Mouse (Mus musculus) MEL (cell line): Measurements from ENCODE around the gene Clca4a. TPM values are rescaled to one million over a fixed set of nuclear protein-coding genes. Genes with fewer than 3 reads are reported as not detected.

Source experiments
- DNase-seq: peaks from one replicate; pipeline ENCODE4 v3.0.0; 2011; ENCODE audit warnings: low read depth, low spot score
- H3K27ac ChIP-seq: 2 replicates; pipeline ENCODE4 v1.5.1; 2012; ENCODE audit warnings: low read depth, mild to moderate bottlenecking, control low read depth, low read length, moderate library complexity; ENCODE audit not compliant: control insufficient read depth
- H3K27me3 ChIP-seq, 2 experiments: fragments of 150-350 bp in 1 of 2; sonication (generic) in 1 of 2; 2 replicates each; pipeline ENCODE4 v1.6.1; 2012; ENCODE audit warnings: low read length in 2 of 2, mild to moderate bottlenecking in 2 of 2, improper control_type of control experiment in 1 of 2, moderate library complexity in 1 of 2; ENCODE audit not compliant: insufficient read depth in 2 of 2, control insufficient read depth in 1 of 2
- H3K36me3 ChIP-seq, 2 experiments: 2 replicates each; pipeline ENCODE4 v1.6.1; 2012 to 2014; ENCODE audit warnings: low read length in 2 of 2, improper control_type of control experiment in 1 of 2, inconsistent platforms in 1 of 2, mild to moderate bottlenecking in 1 of 2; ENCODE audit not compliant: insufficient read depth in 2 of 2, control insufficient read depth in 1 of 2
- H3K4me1 ChIP-seq, 2 experiments: fragments of 150-350 bp in 1 of 2; sonication (generic) in 1 of 2; 2 replicates each; pipeline ENCODE4 v1.6.1; 2012; ENCODE audit warnings: low read length in 2 of 2, improper control_type of control experiment in 1 of 2, mild to moderate bottlenecking in 1 of 2; ENCODE audit not compliant: insufficient read depth in 2 of 2, control insufficient read depth in 1 of 2
- H3K4me3 ChIP-seq, 2 experiments: fragments of 150-350 bp in 1 of 2; sonication (generic) in 1 of 2; 2 replicates each; pipeline ENCODE4 v1.5.1; 2012; ENCODE audit warnings: low read depth in 2 of 2, low read length in 2 of 2, mild to moderate bottlenecking in 2 of 2, moderate library complexity in 2 of 2, control low read depth in 1 of 2, improper control_type of control experiment in 1 of 2; ENCODE audit not compliant: control insufficient read depth in 1 of 2, insufficient read depth in 1 of 2
- H3K79me2 ChIP-seq: 2 replicates; pipeline ENCODE4 v1.6.1; 2012; ENCODE audit warnings: mild to moderate bottlenecking, low read length, moderate library complexity; ENCODE audit not compliant: control insufficient read depth, poor library complexity, insufficient read depth
- H3K9ac ChIP-seq: 2 replicates; pipeline ENCODE4 v1.6.1; 2012; ENCODE audit warnings: low read depth, mild to moderate bottlenecking, control low read depth, low read length, moderate library complexity; ENCODE audit not compliant: control insufficient read depth, poor library complexity, severe bottlenecking
- H3K9me3 ChIP-seq: fragments of 150-350 bp; sonication (generic); replicated peaks from 2 replicates; pipeline ENCODE4 v1.6.1; 2012; ENCODE audit warnings: mild to moderate bottlenecking, low read length, improper control_type of control experiment, moderate library complexity; ENCODE audit not compliant: insufficient read depth
- CHD1 ChIP-seq: IDR thresholded peaks from 2 replicates; pipeline ENCODE4 v1.6.1; 2012; ENCODE audit warnings: low read depth, mild to moderate bottlenecking, inconsistent platforms, low read length, improper control_type of control experiment
- CHD2 ChIP-seq: IDR thresholded peaks from 2 replicates; pipeline ENCODE4 v1.6.1; 2011; ENCODE audit warnings: low read length, improper control_type of control experiment
- CTCF ChIP-seq, 3 experiments: IDR thresholded peaks in 2 of 3; conservative IDR thresholded peaks in 1 of 3; 2 replicates each; pipeline ENCODE4 v1.5.1; 2011 to 2012; ENCODE audit warnings: low read length in 3 of 3, low read depth in 2 of 3, mild to moderate bottlenecking in 2 of 3, improper control_type of control experiment in 1 of 3, inconsistent platforms in 1 of 3, mixed read lengths in 1 of 3, moderate library complexity in 1 of 3; ENCODE audit not compliant: control insufficient read depth in 1 of 3, insufficient read depth in 1 of 3, poor library complexity in 1 of 3, severe bottlenecking in 1 of 3
- E2F4 ChIP-seq: IDR thresholded peaks from 2 replicates; pipeline ENCODE4 v1.6.1; 2011; ENCODE audit warnings: low read depth, low read length, improper control_type of control experiment, borderline replicate concordance
- EP300 ChIP-seq, 2 experiments: IDR thresholded peaks; 2 replicates each; pipeline ENCODE4 v1.6.1; 2011; ENCODE audit warnings: improper control_type of control experiment in 2 of 2, low read length in 2 of 2, low read depth in 1 of 2, mild to moderate bottlenecking in 1 of 2
- ETS1 ChIP-seq: IDR thresholded peaks from 2 replicates; pipeline ENCODE4 v1.6.1; 2012; ENCODE audit warnings: low read depth, mild to moderate bottlenecking, inconsistent platforms, low read length, improper control_type of control experiment, moderate library complexity
- GABPA ChIP-seq: IDR thresholded peaks from 2 replicates; pipeline ENCODE4 v1.6.1; 2012; ENCODE audit warnings: low read depth, mild to moderate bottlenecking, inconsistent platforms, low read length, improper control_type of control experiment, moderate library complexity
- GATA1 ChIP-seq: IDR thresholded peaks from 2 replicates; pipeline ENCODE4 v1.6.1; 2011; ENCODE audit warnings: low read depth, low read length, improper control_type of control experiment
- JUND ChIP-seq: IDR thresholded peaks from 2 replicates; pipeline ENCODE4 v1.6.1; 2011; ENCODE audit warnings: low read depth, mild to moderate bottlenecking, improper control_type of control experiment, low read length
- KAT2A ChIP-seq: conservative IDR thresholded peaks from 2 replicates; pipeline ENCODE4 v1.6.1; 2012; ENCODE audit warnings: low read depth, low read length, improper control_type of control experiment, inconsistent platforms
- MAFK ChIP-seq: IDR thresholded peaks from 2 replicates; pipeline ENCODE4 v1.6.1; 2011; ENCODE audit warnings: low read depth, mild to moderate bottlenecking, low read length, improper control_type of control experiment, borderline replicate concordance
- MEF2A ChIP-seq: IDR thresholded peaks from 2 replicates; pipeline ENCODE4 v1.6.1; 2014; ENCODE audit warnings: low read depth, mild to moderate bottlenecking, inconsistent platforms, low read length, improper control_type of control experiment; ENCODE audit not compliant: poor library complexity, insufficient replicate concordance, severe bottlenecking; ENCODE audit errors: extremely low read depth
- MXI1 ChIP-seq: IDR thresholded peaks from 2 replicates; pipeline ENCODE4 v1.6.1; 2011; ENCODE audit warnings: mild to moderate bottlenecking, low read depth, low read length, improper control_type of control experiment
- NELFE ChIP-seq: IDR thresholded peaks from 2 replicates; pipeline ENCODE4 v1.6.1; 2011; ENCODE audit warnings: low read depth, low read length, improper control_type of control experiment
- NRF1 ChIP-seq: IDR thresholded peaks from 2 replicates; pipeline ENCODE4 v1.6.1; 2014; ENCODE audit warnings: low read depth, mild to moderate bottlenecking, inconsistent platforms, low read length, improper control_type of control experiment, moderate library complexity; ENCODE audit not compliant: poor library complexity, insufficient read depth, severe bottlenecking
- POLR2A ChIP-seq, 2 experiments: IDR thresholded peaks; 2 replicates each; pipeline ENCODE4 v1.6.1; 2011 to 2012; ENCODE audit warnings: low read length in 2 of 2, mild to moderate bottlenecking in 2 of 2, control low read depth in 1 of 2, improper control_type of control experiment in 1 of 2, low read depth in 1 of 2, moderate library complexity in 1 of 2; ENCODE audit not compliant: control insufficient read depth in 1 of 2, insufficient read depth in 1 of 2, poor library complexity in 1 of 2
- POLR2AphosphoS2 ChIP-seq: IDR thresholded peaks from 2 replicates; pipeline ENCODE4 v1.6.1; 2011; ENCODE audit warnings: low read length, improper control_type of control experiment
- RAD21 ChIP-seq: IDR thresholded peaks from 2 replicates; pipeline ENCODE4 v1.6.1; 2011; ENCODE audit warnings: mild to moderate bottlenecking, low read depth, low read length, improper control_type of control experiment
- RCOR1 ChIP-seq: IDR thresholded peaks from 2 replicates; pipeline ENCODE4 v1.6.1; 2012; ENCODE audit warnings: low read depth, mild to moderate bottlenecking, inconsistent platforms, low read length, improper control_type of control experiment
- TAL1 ChIP-seq: IDR thresholded peaks from 2 replicates; pipeline ENCODE4 v1.6.1; 2012; ENCODE audit warnings: mild to moderate bottlenecking, inconsistent platforms, low read length, moderate library complexity, mixed read lengths
- USF1 ChIP-seq: IDR thresholded peaks from 2 replicates; pipeline ENCODE4 v1.6.1; 2014; ENCODE audit warnings: low read depth, mild to moderate bottlenecking, inconsistent platforms, low read length, improper control_type of control experiment, moderate library complexity
- ZC3H11A ChIP-seq: IDR thresholded peaks from 2 replicates; pipeline ENCODE4 v1.6.1; 2012; ENCODE audit warnings: low read depth, mild to moderate bottlenecking, inconsistent platforms, low read length, improper control_type of control experiment
- ZMIZ1 ChIP-seq: IDR thresholded peaks from 2 replicates; pipeline ENCODE4 v1.6.1; 2012; ENCODE audit warnings: low read depth, mild to moderate bottlenecking, inconsistent platforms, low read length, improper control_type of control experiment, moderate library complexity
- polyA plus RNA-seq, 2 experiments: library from polyadenylated mRNA; stranded (reverse) in 1 of 2; unstranded in 1 of 2; fragments of >175 nt in 1 of 2; fragments of >200 nt in 1 of 2; gene quantifications; 2 replicates each; pipeline versions ENCODE4 v1.2.1 to v1.2.4; 2012; ENCODE audit warnings: low replicate concordance in 2 of 2, low read depth in 1 of 2; ENCODE audit not compliant: insufficient read length in 2 of 2, insufficient read depth in 1 of 2, missing spikeins in 1 of 2
- total RNA-seq: library from RNA; depleted of rRNA; stranded (reverse); fragments of 300-350 nt; gene quantifications from 2 replicates; pipeline ENCODE4 v1.2.3, GENCODE M21; 2012

Clca4a gene
- total and polyA plus RNA-seq, 3 experiments, result not detected

- H3K27ac ChIP-seq, result no peak overlapping the region
- H3K27me3 ChIP-seq, result no peaks in the 10 kb centered on the region
- no peaks in the 10 kb centered on the region for H3K79me2 ChIP-seq
- H3K4me3 ChIP-seq, result no peak overlapping the region
- H3K36me3 ChIP-seq, result 0 out of 4 replicates have a peak, but pooled peaks cover 0 to 2% of the 10 kb centered on the region in 2 experiments
- no peaks in the 10 kb centered on the region; a peak in 1 of 4 replicates for H3K4me1 ChIP-seq
- H3K9me3 ChIP-seq, result no peaks in the 10 kb centered on the region
- H3K9ac ChIP-seq, result no peak overlapping the region
- DNase-seq, result peak; percentile 70
- no peak for TF ChIP-seq E2F4
- TF ChIP-seq EP300 (IDR thresholded peaks at IDR 0.05; ENCODE audit: low read depth in 1 of 2, low read length in 2 of 2), result peak in 1 of 2 experiments; percentile 50; a peak in 3 of 4 replicates
- TF ChIP-seq NELFE, result no peak
- TF ChIP-seq ZC3H11A, result no peak
- TF ChIP-seq MXI1, result no peak
- peak; percentile 26; the same call in 1 of the 2 replicates for TF ChIP-seq GATA1
- 0 out of 2 replicates have a peak, but pooled peaks have one; percentile 22 for TF ChIP-seq ETS1
- TF ChIP-seq CHD2, result no peak
Observed at GRCm38 (mm10) chr3:144980551-144980950, 5.7 kb upstream of the Clca4a start.

GRCm38 (mm10) chr3:144977631-144978030 lies 2.8 kb upstream of the Clca4a start:
- no peaks in the 10 kb centered on the region for H3K27me3 ChIP-seq
- H3K27ac ChIP-seq, result no peak overlapping the region
- H3K9ac ChIP-seq, result no peak overlapping the region
- H3K36me3 ChIP-seq, result 0 out of 4 replicates have a peak, but pooled peaks cover 0 to 2% of the 10 kb centered on the region in 2 experiments
- no peaks in the 10 kb centered on the region; a peak in 1 of 4 replicates for H3K4me1 ChIP-seq
- no peaks in the 10 kb centered on the region for H3K9me3 ChIP-seq
- H3K4me3 ChIP-seq, result no peak overlapping the region
- DNase-seq, result no peak
- H3K79me2 ChIP-seq, result no peaks in the 10 kb centered on the region
- no peak for TF ChIP-seq RCOR1
- TF ChIP-seq TAL1, result no peak
- TF ChIP-seq USF1, result no peak
- TF ChIP-seq MAFK, result no peak
- no peak for TF ChIP-seq CTCF (IDR thresholded peaks at IDR 0.05 in 2 of 3, conservative IDR thresholded peaks at IDR 0.05 in 1 of 3; ENCODE audit: control insufficient read depth in 1 of 3, insufficient read depth in 1 of 3, low read depth in 2 of 3, low read length in 3 of 3, poor library complexity in 1 of 3, severe bottlenecking in 1 of 3)
- no peak for TF ChIP-seq GABPA
- TF ChIP-seq ZC3H11A, result no peak
- TF ChIP-seq POLR2A (IDR thresholded peaks at IDR 0.05; ENCODE audit: control insufficient read depth in 1 of 2, insufficient read depth in 1 of 2, low read depth in 1 of 2, low read length in 2 of 2, poor library complexity in 1 of 2), result no peak
- no peak for TF ChIP-seq GATA1
- TF ChIP-seq RAD21, result no peak
- TF ChIP-seq ZMIZ1, result no peak
- no peak for TF ChIP-seq ETS1
- TF ChIP-seq MEF2A, result no peak
- no peak for TF ChIP-seq CHD1
- no peak for TF ChIP-seq CHD2
- TF ChIP-seq KAT2A, result no peak
- TF ChIP-seq NELFE, result no peak
- no peak for TF ChIP-seq POLR2AphosphoS2
- TF ChIP-seq NRF1, result no peak
- TF ChIP-seq JUND, result no peak
